Mouse (Mus musculus) stomach, embryonic 16.5 days (tissue): ENCODE data around the gene Capza1. TPM values are rescaled to one million over a fixed set of nuclear protein-coding genes. Genes with fewer than 3 reads are reported as not detected.
"Not testable (repeated sequence)": the region's sequence is repeated elsewhere in the genome, so short reads cannot be mapped to it uniquely, and the experiment has no call there.

ENCODE experiments used
- ATAC-seq: fragments of 200-750 bp; cut with Nextera tagmentation; 2 replicates; pipeline ENCODE4 v1.8.0; 2017; ENCODE audit warnings: moderate number of reproducible peaks, moderate TSS enrichment; ENCODE audit not compliant: insufficient read depth, low FRiP score
- H3K27ac ChIP-seq: fragments of 300-500 bp; sonication (generic); 2 replicates; pipeline ENCODE4 v1.5.1; 2014; ENCODE audit warnings: low read length
- H3K27me3 ChIP-seq: fragments of 300-500 bp; sonication (generic); 2 replicates; pipeline ENCODE4 v1.6.1; 2014; ENCODE audit warnings: low read length, control low read depth, mixed read lengths; ENCODE audit not compliant: control insufficient read depth, insufficient read depth
- H3K36me3 ChIP-seq: fragments of 300-500 bp; sonication (generic); 2 replicates; pipeline ENCODE4 v1.6.1; 2014; ENCODE audit warnings: low read length; ENCODE audit not compliant: control insufficient read depth, insufficient read depth
- H3K4me1 ChIP-seq: fragments of 300-500 bp; sonication (generic); 2 replicates; pipeline ENCODE4 v1.6.1; 2014; ENCODE audit warnings: low read length, control low read depth, mixed read lengths; ENCODE audit not compliant: control insufficient read depth, insufficient read depth
- H3K4me2 ChIP-seq: fragments of 300-500 bp; sonication (generic); 2 replicates; pipeline ENCODE4 v1.6.1; 2014; ENCODE audit warnings: low read depth, low read length, mixed read lengths
- H3K4me3 ChIP-seq: fragments of 300-500 bp; sonication (generic); replicated peaks from 2 replicates; pipeline ENCODE4 v1.5.1; 2014; ENCODE audit warnings: mild to moderate bottlenecking, low read length
- H3K9ac ChIP-seq: fragments of 300-500 bp; sonication (generic); 2 replicates; pipeline ENCODE4 v1.6.1; 2014; ENCODE audit warnings: low read length
- H3K9me3 ChIP-seq: fragments of 300-500 bp; sonication (generic); replicated peaks from 2 replicates; pipeline ENCODE4 v1.6.1; 2016; ENCODE audit warnings: low read length, control low read depth; ENCODE audit not compliant: control insufficient read depth
- WGBS: fragments of 180-500 bp; shearing (Covaris S2); extraction: QIAGEN DNeasy Blood & Tissue Kit; methylation state at CpG from one replicate; pipeline ENCODE4 v1.1.7; 2014; 5-methylcytosine and 5-hydroxymethylcytosine counted together
- polyA plus RNA-seq: library from polyadenylated mRNA; unstranded; fragments of >200 nt; fragmentation: Nextera tagmentation; extraction: Ambion mirVana; gene quantifications from 2 replicates; pipeline ENCODE4 v1.2.1, GENCODE M21; 2015

Gene Capza1
- polyA plus RNA-seq, 1 experiment from 2014 or later, result 195 TPM

GRCm38 (mm10) chr3:104822413-104822812 is 41.9 kb downstream of the Capza1 start:
- 78% methylated on average over 3 of the region's 3 CpGs for WGBS
- Histone ChIP-seq H3K27ac (no peak overlapping the region), H3K4me1 (peaks cover 12% of the 10 kb centered on the region), H3K36me3 (peaks cover 7% of the 10 kb centered on the region; the same call in 1 of the 2 replicates), H3K27me3 (no peaks in the 10 kb centered on the region), H3K4me2 (no peak overlapping the region), H3K9me3 (no peaks in the 10 kb centered on the region), H3K4me3 (no peak overlapping the region), H3K9ac (no peak overlapping the region)
- no peak for ATAC-seq

DNA sequence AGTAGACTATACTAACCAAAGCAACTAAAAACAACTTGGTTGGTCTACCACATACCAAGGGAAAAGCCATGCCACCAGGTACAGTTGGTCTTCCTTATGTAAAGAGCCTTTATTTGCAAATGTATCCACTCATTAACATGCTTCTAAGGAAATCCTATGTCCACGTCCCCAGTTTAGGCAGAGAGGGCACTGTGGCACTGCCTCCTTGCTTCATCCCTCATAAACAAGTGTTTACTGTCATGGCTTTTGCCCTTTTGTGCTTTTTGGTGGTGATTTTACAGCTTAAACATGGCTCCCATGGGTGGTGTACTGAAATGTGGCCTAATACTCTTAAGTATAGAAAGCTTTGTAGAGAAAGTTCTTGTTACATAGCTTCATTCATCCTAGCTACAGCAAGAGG is 43.9 kb downstream of the Capza1 start:
- no peak overlapping the region for H3K27ac ChIP-seq
- 68% methylated on average over 1 of the region's 1 CpGs for WGBS

DNA sequence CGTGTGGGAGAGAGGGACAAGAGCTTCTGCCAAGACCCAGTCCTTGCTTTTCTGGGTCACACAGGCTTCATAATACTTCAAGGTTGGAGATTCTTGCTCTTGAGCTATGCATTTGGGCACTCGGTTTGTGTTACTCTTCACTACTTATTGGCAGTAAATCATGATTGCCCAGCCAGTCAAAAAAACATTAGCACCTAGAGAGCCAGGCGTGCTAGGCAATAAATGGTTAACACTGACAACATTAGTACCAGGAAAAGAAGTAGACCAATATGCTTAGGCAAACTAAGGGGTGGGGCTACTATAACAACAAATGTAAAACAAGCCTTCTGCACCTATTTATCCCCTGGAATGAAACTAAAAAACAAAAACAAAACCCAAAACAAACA is 45.6 kb downstream of the Capza1 start:
- Histone ChIP-seq H3K27ac (peak overlapping the region; percentile 97), H3K9ac (peak overlapping the region; percentile 93), H3K27me3 (no peaks in the 10 kb centered on the region), H3K4me1 (peaks cover 22% of the 10 kb centered on the region), H3K36me3 (no peaks in the 10 kb centered on the region), H3K4me2 (peak overlapping the region; percentile 73), H3K4me3 (peak overlapping the region; percentile 91), H3K9me3 (no peaks in the 10 kb centered on the region)
- 2% methylated on average over 3 of the region's 3 CpGs for WGBS
- ATAC-seq, result no peak

More for the DNA sequence above, 43.9 kb downstream of the Capza1 start:
- H3K4me2 ChIP-seq, result no peak overlapping the region
- H3K27me3 ChIP-seq, result no peaks in the 10 kb centered on the region
- ATAC-seq, result no peak
- no peak overlapping the region for H3K9ac ChIP-seq
- peaks cover 20% of the 10 kb centered on the region for H3K4me1 ChIP-seq
- 0 out of 2 replicates have a peak, but pooled peaks cover 3% of the 10 kb centered on the region for H3K36me3 ChIP-seq
- no peaks in the 10 kb centered on the region for H3K9me3 ChIP-seq
- H3K4me3 ChIP-seq, result no peak overlapping the region

- Histone ChIP-seq H3K4me3 (peak within 1 kb of the TSS; percentile 91), H3K9me3 (no peaks in the 10 kb centered on the region), H3K36me3 (no peaks in the 10 kb centered on the region), H3K27me3 (no peaks in the 10 kb centered on the region), H3K4me1 (peaks cover 22% of the 10 kb centered on the region), H3K9ac (peak within 1 kb of the TSS; percentile 93), H3K4me2 (peak within 1 kb of the TSS; percentile 73), H3K27ac (peak within 1 kb of the TSS; percentile 97)
- peak; percentile 84 for ATAC-seq
- WGBS, result under 1% methylated on average over 40 of the region's 40 CpGs
Measured at GRCm38 (mm10) chr3:104817991-104818748, 46.1 kb downstream of the Capza1 start, which contains the start of gene Mov10. Gene Mov10 (minus strand): TSS chr3:104818563.

DNA sequence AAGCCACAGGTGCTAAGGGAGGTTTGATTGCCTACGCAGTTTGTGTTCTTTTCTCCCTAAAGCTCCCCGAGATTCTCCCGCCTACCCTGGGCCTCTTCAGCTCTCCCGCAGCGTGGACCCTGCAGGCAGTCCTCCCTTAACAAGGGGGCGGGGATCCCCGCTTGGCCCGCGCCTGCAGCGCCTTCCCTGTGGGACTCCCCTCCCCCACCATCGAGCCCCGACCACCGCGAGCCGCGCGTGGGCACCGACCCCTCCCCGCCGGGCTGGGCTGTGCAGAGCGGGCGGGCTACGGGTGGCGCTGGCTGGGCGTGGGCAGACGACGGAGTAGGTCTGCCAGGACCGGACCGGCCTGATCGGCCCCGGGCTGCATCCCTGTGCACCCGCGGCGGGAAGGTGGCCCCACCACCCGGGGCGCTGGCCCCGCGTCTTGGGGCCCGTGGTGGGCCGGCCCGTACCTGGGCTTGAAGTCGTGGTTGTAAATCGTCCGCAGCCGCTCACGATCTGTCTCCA is 46.8 kb downstream of the Capza1 start:
- Histone ChIP-seq H3K9me3 (no peaks in the 10 kb centered on the region), H3K4me1 (peaks cover 22% of the 10 kb centered on the region), H3K4me2 (peak overlapping the region; percentile 73), H3K27ac (peak overlapping the region; percentile 97), H3K9ac (peak overlapping the region; percentile 93), H3K4me3 (peak overlapping the region; percentile 91), H3K36me3 (no peaks in the 10 kb centered on the region), H3K27me3 (no peaks in the 10 kb centered on the region)
- peak; percentile 74 for ATAC-seq
- WGBS, result 0% methylated on average over 46 of the region's 46 CpGs

DNA sequence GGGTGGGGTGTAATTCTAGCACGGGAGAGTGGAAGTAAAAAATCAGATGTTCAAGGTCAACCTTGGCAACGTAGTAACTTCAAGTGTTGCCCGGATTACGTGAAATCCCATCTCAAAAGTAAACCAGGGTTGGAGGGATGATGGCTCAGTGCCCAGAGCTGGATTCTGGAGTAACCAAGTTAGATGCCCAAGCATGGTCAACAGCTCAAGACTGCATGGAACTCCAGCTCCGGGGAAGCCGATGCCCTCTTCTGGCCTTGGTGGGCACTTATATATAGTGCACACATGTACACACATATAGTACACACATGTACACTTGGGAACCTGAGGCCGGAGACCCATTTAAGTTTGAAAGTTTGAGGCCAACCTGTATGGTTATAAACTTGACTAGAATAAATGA is 48.2 kb downstream of the Capza1 start:
- no peak for ATAC-seq
- 85% methylated on average over 7 of the region's 7 CpGs for WGBS
- H3K36me3 ChIP-seq, result no peaks in the 10 kb centered on the region
- H3K27ac ChIP-seq, result no peak overlapping the region
- H3K4me2 ChIP-seq, result peak overlapping the region; percentile 73; the same call in 1 of the 2 replicates
- H3K4me1 ChIP-seq, result peaks cover 31% of the 10 kb centered on the region
- no peaks in the 10 kb centered on the region for H3K9me3 ChIP-seq
- no peak overlapping the region for H3K9ac ChIP-seq
- no peak overlapping the region for H3K4me3 ChIP-seq
- H3K27me3 ChIP-seq, result no peaks in the 10 kb centered on the region

DNA sequence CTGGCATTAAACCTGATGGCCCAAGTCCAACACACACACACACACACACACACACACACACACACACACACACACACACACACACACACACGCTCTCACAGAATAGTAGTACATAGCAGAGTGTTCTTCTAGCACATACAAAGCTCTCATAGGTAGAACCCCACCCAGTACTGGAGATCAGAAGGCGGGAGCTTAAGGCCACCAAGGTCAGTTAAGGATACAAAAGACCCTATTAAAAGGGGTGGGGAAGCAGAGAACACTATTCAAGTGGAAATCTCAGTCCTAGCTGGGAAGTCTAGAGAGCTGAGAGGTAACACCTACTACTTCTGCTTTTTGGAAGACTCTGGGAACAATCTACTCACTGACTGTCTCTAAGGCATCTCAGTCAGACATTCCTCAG is 49.0 kb downstream of the Capza1 start:
- Histone ChIP-seq H3K9ac (no peak overlapping the region), H3K4me3 (no peak overlapping the region), H3K9me3 (no peaks in the 10 kb centered on the region), H3K27ac (no peak overlapping the region), H3K27me3 (no peaks in the 10 kb centered on the region), H3K4me2 (no peak overlapping the region), H3K36me3 (no peaks in the 10 kb centered on the region), H3K4me1 (peaks cover 31% of the 10 kb centered on the region)
- no peak for ATAC-seq
- 65% methylated on average over 2 of the region's 2 CpGs for WGBS

DNA sequence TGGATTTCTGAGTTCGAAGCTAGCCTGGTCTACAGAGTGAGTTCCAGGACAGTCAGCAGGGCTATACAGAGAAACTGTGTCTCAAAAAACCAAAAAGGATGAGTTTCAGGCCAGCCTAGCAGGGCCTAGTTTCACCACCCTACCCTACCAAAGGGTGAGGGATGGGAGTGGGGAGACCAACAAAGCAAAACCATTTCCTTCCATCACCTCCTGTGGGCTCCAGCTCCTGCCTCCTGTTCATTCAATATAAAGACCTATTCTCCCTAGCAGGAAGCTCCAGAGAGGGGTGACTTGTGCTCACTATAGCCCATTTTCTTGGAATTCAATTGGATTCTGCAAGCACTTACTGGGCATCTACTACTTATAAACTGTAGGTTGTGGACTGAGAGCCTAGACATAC is 49.6 kb downstream of the Capza1 start:
- WGBS, result 100% methylated on average over 1 of the region's 1 CpGs

GRCm38 (mm10) chr3:104813227-104813626 is 51.1 kb downstream of the Capza1 start:
- not testable (repeated sequence) for H3K9ac ChIP-seq, H3K27me3 ChIP-seq, ATAC-seq, H3K36me3 ChIP-seq, H3K9me3 ChIP-seq, H3K4me2 ChIP-seq, H3K4me3 ChIP-seq, H3K27ac ChIP-seq
- 82% methylated on average over 7 of the region's 7 CpGs for WGBS
- H3K4me1 ChIP-seq, result peaks cover 19% of the 10 kb centered on the region

More for the DNA sequence above, 49.6 kb downstream of the Capza1 start:
- Histone ChIP-seq H3K4me2 (no peak overlapping the region), H3K9ac (no peak overlapping the region), H3K36me3 (no peaks in the 10 kb centered on the region), H3K27ac (no peak overlapping the region), H3K4me3 (no peak overlapping the region), H3K27me3 (no peaks in the 10 kb centered on the region), H3K4me1 (peaks cover 31% of the 10 kb centered on the region), H3K9me3 (no peaks in the 10 kb centered on the region)
- ATAC-seq, result no peak
